Mouse (Mus musculus): Measurements from ENCODE around the gene Usp2. TPM values are rescaled to one million over a fixed set of nuclear protein-coding genes. Genes with fewer than 3 reads are reported as not detected.

The Usp2 gene
- polyA plus RNA-seq, 1 experiment from 2014 or later, result 31.9 TPM

Other genes starting within 250 kb of the Usp2 start
- gene Thy1, start 23.6 kb upstream of the Usp2 start, polyA plus RNA-seq (2015; fragmentation: Nextera tagmentation; extraction: Ambion mirVana), result 9.6 and 10.2 TPM in 2 replicates
- gene Mfrp, start 34.7 kb downstream of the Usp2 start, polyA plus RNA-seq (2015; fragmentation: Nextera tagmentation; extraction: Ambion mirVana), result 0.13 TPM in 1 of 2 replicates, not detected in the other
- gene C1qtnf5, start 40.2 kb downstream of the Usp2 start, polyA plus RNA-seq (2015; fragmentation: Nextera tagmentation; extraction: Ambion mirVana), result 4.5 and 5.2 TPM in 2 replicates
- 0.17 and 0.21 TPM in 2 replicates for gene Gm49380, start 46.5 kb downstream of the Usp2 start, polyA plus RNA-seq (2015; fragmentation: Nextera tagmentation; extraction: Ambion mirVana)
- gene Rnf26, start 46.5 kb downstream of the Usp2 start, polyA plus RNA-seq (2015; fragmentation: Nextera tagmentation; extraction: Ambion mirVana), result 70.9 and 78.3 TPM in 2 replicates
- gene Mcam, start 67.4 kb downstream of the Usp2 start, polyA plus RNA-seq (2015; fragmentation: Nextera tagmentation; extraction: Ambion mirVana), result 44.2 and 47.0 TPM in 2 replicates
- gene Cbl, start 167.0 kb downstream of the Usp2 start, polyA plus RNA-seq (2015; fragmentation: Nextera tagmentation; extraction: Ambion mirVana), result 18.6 and 22.9 TPM in 2 replicates
- not detected in 2 replicates for gene Ccdc153, start 173.7 kb downstream of the Usp2 start, polyA plus RNA-seq (2015; fragmentation: Nextera tagmentation; extraction: Ambion mirVana)
- gene Pdzd3, start 184.4 kb downstream of the Usp2 start, polyA plus RNA-seq (2015; fragmentation: Nextera tagmentation; extraction: Ambion mirVana), result 7.8 and 8.5 TPM in 2 replicates
- 6.5 and 7.9 TPM in 2 replicates for gene Nlrx1, start 201.6 kb downstream of the Usp2 start, polyA plus RNA-seq (2015; fragmentation: Nextera tagmentation; extraction: Ambion mirVana)
- gene Abcg4, start 221.6 kb downstream of the Usp2 start, polyA plus RNA-seq (2015; fragmentation: Nextera tagmentation; extraction: Ambion mirVana), result 2.5 and 3.4 TPM in 2 replicates
- gene Hinfp, start 238.7 kb downstream of the Usp2 start, polyA plus RNA-seq (2015; fragmentation: Nextera tagmentation; extraction: Ambion mirVana), result 27.1 and 27.9 TPM in 2 replicates

Measured in kidney, embryonic 15.5 days (tissue).